Mouse (Mus musculus) thymus, adult 2 months (tissue): Measurements from ENCODE around the gene Lrrc8e. TPM values are rescaled to one million over a fixed set of nuclear protein-coding genes. Genes with fewer than 3 reads are reported as not detected.

Experiments
- DNase-seq: peaks from one replicate; pipeline ENCODE4 v3.0.0; 2021
- H3K27ac ChIP-seq: fragments of 200-500 bp; 2 replicates; pipeline ENCODE4 v1.5.1; 2012; ENCODE audit warnings: low read length, control low read depth; ENCODE audit not compliant: control insufficient read depth, insufficient read depth
- H3K27me3 ChIP-seq: fragments of 200-500 bp; 2 replicates; pipeline ENCODE4 v1.6.1; 2012; ENCODE audit warnings: mild to moderate bottlenecking, low read length, moderate library complexity, mixed read lengths; ENCODE audit not compliant: control insufficient read depth, insufficient read depth
- H3K36me3 ChIP-seq: fragments of 200-500 bp; 2 replicates; pipeline ENCODE4 v1.6.1; 2012; ENCODE audit warnings: mild to moderate bottlenecking, low read length, moderate library complexity; ENCODE audit not compliant: control insufficient read depth, insufficient read depth
- H3K4me1 ChIP-seq: fragments of 200-500 bp; replicated peaks from 2 replicates; pipeline ENCODE4 v1.6.1; 2012; ENCODE audit warnings: low read length; ENCODE audit not compliant: control insufficient read depth, insufficient read depth
- H3K4me3 ChIP-seq: fragments of 200-500 bp; 2 replicates; pipeline ENCODE4 v1.5.1; 2012; ENCODE audit warnings: mild to moderate bottlenecking, low read length, control low read depth, moderate library complexity; ENCODE audit not compliant: control insufficient read depth, insufficient read depth
- CTCF ChIP-seq: fragments of 200-500 bp; IDR thresholded peaks from 2 replicates; pipeline ENCODE4 v1.5.1; 2012; ENCODE audit warnings: mild to moderate bottlenecking, control low read depth, low read length, moderate library complexity, borderline replicate concordance; ENCODE audit not compliant: control insufficient read depth, poor library complexity, insufficient read depth; ENCODE audit errors: extremely low read depth
- POLR2A ChIP-seq: fragments of 200-500 bp; IDR thresholded peaks from 2 replicates; pipeline ENCODE4 v1.6.1; 2012; ENCODE audit warnings: mild to moderate bottlenecking, low read length, control low read depth, moderate library complexity; ENCODE audit not compliant: control insufficient read depth, poor library complexity, insufficient read depth; ENCODE audit errors: extremely low read depth
- WGBS: fragments of 180-500 bp; shearing (Covaris S2); methylation state at CpG from one replicate; pipeline ENCODE4 v1.1.7; 2018; 5-methylcytosine and 5-hydroxymethylcytosine counted together
- polyA plus RNA-seq: library from polyadenylated mRNA; depleted of rRNA; stranded (reverse); fragments of >200 nt; gene quantifications from 2 replicates; pipeline ENCODE4 v1.2.3, GENCODE M21; 2012

Gene Lrrc8e
- polyA plus RNA-seq, 1 experiment, result 0.59 TPM

DNA sequence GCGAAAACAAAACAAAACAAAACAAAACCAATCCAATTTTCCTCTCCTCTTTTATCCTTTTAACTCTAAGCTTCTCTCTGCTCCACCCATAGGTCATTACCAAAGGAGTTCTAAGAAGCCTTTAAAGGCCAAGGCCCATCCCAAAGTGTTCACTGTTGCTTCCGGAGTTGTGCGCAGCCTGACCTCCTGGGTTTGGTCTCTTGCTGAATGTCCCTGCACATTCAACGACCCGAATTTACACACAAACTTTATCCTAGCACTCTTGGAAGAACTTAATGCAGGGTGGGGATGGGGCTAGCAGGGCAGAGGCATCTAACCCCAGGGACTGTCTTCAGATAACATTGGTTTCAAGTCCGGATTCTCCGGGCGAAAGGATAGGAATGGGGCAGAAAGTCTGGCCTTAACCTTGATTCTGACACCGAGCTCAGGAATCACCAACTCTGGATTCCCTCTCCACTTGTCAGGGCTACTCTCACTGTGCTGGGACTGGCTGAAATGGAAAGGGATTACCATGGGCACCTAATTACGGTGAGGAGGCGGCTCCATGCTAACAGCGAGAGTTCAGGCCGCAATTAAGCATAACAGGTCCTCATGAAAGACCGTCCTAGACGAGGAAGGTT, 11.3 kb downstream of the Lrrc8e start:
- no peaks in the 10 kb centered on the region for H3K36me3 ChIP-seq
- H3K27ac ChIP-seq, result peak overlapping the region; percentile 79
- DNase-seq, result no peak
- H3K27me3 ChIP-seq, result no peaks in the 10 kb centered on the region
- WGBS, result 22% methylated on average over 15 of the region's 15 CpGs
- peaks cover 20% of the 10 kb centered on the region for H3K4me1 ChIP-seq
- TF ChIP-seq CTCF (no peak), POLR2A (no peak)
- peak overlapping the region; percentile 91 for H3K4me3 ChIP-seq

DNA sequence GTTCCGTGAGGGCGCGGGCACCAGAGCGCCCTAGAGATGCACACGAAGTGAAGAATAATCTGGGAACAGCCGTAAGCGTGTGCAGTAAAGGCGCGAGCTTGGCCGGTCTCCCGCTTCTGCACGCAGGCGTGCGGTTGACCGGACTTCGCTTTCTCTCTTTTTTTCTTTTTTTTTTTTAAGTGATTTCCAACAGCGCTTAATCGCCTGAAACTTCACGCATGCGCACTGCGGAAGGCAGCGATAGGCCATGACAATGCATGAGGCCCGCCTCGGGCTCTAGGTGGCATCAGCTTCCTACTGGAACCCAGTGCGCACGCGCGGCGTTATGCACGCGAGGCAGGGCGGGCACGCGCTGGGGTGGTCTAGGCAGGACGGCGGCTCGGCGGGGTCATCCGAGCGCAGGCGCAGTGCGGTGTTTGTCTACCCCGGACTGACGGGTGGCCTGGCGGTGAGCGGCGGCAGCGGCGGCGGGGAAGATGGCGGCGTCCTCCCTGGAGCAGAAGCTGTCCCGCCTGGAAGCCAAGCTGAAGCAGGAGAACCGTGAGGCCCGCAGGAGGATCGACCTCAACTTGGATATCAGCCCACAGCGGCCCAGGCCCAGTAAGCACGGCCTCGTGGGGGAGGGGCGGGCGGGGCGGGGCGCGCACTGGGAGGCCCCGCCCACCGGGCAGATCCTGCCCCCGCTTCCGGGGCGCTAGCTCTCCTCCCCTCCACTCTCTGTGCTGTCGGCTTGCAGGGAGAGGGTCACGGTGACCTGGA, 12.0 kb downstream of the Lrrc8e start, which contains the start of the genes Map2k7 and Gm49320:
Gene Map2k7 (plus strand): TSS at position 307 of the 759 bp plus-strand sequence.
Gene Gm49320 (plus strand): TSS at position 432 of the 759 bp plus-strand sequence.
- Histone ChIP-seq H3K27me3 (no peaks in the 10 kb centered on the region), H3K36me3 (peaks cover 1% of the 10 kb centered on the region), H3K4me3 (peak within 1 kb of the TSS; percentile 91), H3K27ac (peak within 1 kb of the TSS; percentile 79), H3K4me1 (peaks cover 20% of the 10 kb centered on the region)
- TF ChIP-seq CTCF (peak; percentile 70; the same call in 1 of the 2 replicates), POLR2A (peak; percentile 74)
- WGBS, result under 1% methylated on average over 68 of the region's 71 CpGs
- peak; percentile 99 for DNase-seq

DNA sequence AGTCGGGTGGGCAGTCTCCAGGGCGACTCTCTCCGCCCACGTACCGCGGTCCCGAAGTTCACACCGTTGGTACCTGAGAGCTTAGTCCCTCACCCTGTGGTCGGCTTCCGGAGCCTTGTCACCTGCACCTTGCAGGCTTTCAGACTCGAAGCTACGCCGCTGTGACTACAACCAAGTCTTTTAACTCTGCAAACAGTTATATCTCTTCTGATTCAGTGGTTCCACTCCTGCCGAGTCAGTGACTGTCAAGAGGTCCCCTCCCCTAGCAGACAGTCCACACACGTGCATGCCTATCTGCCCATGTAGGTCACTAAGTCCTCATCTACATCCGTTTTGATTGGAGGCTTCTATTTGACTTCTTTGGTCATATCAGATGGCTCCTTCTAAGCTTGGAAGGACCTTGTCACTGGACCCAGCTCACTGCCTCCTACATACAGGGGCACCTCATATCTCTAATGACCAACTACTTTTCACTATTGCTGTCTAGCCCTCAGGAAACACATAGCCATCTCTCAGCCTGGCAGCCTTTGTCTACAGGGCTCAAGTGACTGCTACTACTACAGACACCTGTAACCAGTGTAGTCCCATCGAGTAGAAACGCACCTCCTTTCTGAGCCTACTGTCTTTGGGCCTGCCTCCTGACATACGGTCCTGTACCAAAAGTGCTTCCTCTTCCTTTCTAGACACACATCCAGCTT, 12.7 kb downstream of the Lrrc8e start:
- H3K4me3 ChIP-seq, result peak overlapping the region; percentile 91
- TF ChIP-seq CTCF (no peak), POLR2A (no peak)
- peak overlapping the region; percentile 62 for H3K27ac ChIP-seq
- DNase-seq, result no peak
- peaks cover 20% of the 10 kb centered on the region for H3K4me1 ChIP-seq
- no peaks in the 10 kb centered on the region for H3K27me3 ChIP-seq
- WGBS, result 5% methylated on average over 19 of the region's 19 CpGs
- H3K36me3 ChIP-seq, result peaks cover 8% of the 10 kb centered on the region

DNA sequence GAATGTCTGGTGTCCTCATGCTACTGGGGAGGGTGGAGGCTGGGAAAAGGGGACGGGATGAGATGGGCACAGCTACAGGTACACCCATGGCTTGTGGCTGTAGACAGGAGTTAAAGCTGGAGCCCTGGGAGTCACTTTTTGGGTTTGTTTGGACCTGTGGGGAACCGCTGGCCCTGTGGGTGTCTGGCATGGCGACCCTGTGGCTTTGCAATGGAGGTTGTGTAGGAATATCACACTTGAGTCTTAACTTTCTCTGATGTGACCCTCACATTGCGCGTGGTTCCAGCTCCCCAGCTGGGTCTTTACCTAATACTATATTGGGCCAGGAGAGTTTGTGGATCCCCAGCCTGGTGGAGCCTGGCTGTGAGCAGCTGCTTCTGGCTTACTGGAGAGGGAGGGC, 18.4 kb downstream of the Lrrc8e start:
- WGBS, result 98% methylated on average over 5 of the region's 5 CpGs
- H3K27me3 ChIP-seq, result no peaks in the 10 kb centered on the region
- H3K36me3 ChIP-seq, result peaks cover 30% of the 10 kb centered on the region
- H3K4me3 ChIP-seq, result no peak overlapping the region
- TF ChIP-seq POLR2A (no peak), CTCF (no peak)
- H3K4me1 ChIP-seq, result peaks cover 6% of the 10 kb centered on the region
- no peak for DNase-seq
- no peak overlapping the region for H3K27ac ChIP-seq

DNA sequence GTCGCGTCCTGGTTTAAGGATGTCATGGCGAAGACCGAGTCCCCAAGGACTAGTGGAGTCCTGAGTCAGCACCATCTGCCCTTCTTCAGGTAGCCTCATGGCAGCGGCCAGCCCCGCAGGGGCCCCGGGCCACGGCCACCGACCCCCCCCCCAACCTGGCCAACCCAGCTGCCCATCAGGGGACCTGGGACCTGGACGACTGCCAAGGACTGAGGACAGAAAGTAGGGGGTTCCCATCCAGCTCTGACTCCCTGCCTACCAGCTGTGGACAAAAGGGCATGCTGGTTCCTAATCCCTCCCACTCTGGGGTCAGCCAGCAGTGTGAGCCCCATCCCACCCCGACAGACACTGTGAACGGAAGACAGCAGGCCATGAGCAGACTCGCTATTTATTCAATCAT, 19.1 kb downstream of the Lrrc8e start:
- Histone ChIP-seq H3K36me3 (peaks cover 30% of the 10 kb centered on the region), H3K4me3 (no peak overlapping the region), H3K4me1 (no peaks in the 10 kb centered on the region), H3K27ac (no peak overlapping the region), H3K27me3 (no peaks in the 10 kb centered on the region)
- DNase-seq, result no peak
- whole genome bisulfite sequencing, result 98% methylated on average over 13 of the region's 13 CpGs
- TF ChIP-seq POLR2A, result no peak
- TF ChIP-seq CTCF, result no peak

DNA sequence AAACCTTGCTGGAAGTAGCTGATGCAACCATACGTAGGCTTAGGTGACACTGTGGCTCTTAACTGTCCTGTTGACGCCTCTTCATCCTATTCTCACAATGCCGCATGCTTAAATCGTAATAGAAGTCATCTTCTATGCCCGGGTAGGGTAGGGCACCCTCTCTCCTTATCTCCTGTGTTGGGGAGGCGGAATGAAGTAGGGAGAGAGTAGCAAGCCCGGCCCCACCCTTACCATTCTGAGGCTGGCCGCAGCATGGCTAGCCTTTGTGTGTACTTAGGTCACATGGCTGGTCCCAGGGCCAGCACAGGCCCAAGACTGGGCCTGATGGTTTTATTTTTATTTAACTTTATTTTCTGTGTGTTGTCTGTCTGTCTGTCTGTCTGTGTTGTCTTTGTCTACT, 20.6 kb downstream of the Lrrc8e start:
- Histone ChIP-seq H3K4me1 (0 out of 2 replicates have a peak, but pooled peaks cover under 1% of the 10 kb centered on the region), H3K27ac (no peak overlapping the region), H3K4me3 (no peak overlapping the region), H3K36me3 (peaks cover 30% of the 10 kb centered on the region), H3K27me3 (no peaks in the 10 kb centered on the region)
- no peak for DNase-seq
- 92% methylated on average over 8 of the region's 8 CpGs for WGBS
- TF ChIP-seq POLR2A (no peak), CTCF (no peak)
